Mouse (Mus musculus) left cerebral cortex, adult 18-20 months (tissue): ENCODE measurements at regions not wholly inside any gene's neighbourhood (a gene's known extent, or its start where the extent isn't known, plus 50 kb on each side); places are given as distances from the start of the nearest gene placed in this dataset.
A peak's percentile ranks its signal among the peaks of the same experiment; 100 is the strongest.

Experiments
- DNase-seq, 2 experiments: peaks; one replicate each; pipeline ENCODE4 v3.0.0; 2021 to 2022; ENCODE audit warnings: low spot score in 2 of 2, mixed read lengths in 1 of 2

DNA sequence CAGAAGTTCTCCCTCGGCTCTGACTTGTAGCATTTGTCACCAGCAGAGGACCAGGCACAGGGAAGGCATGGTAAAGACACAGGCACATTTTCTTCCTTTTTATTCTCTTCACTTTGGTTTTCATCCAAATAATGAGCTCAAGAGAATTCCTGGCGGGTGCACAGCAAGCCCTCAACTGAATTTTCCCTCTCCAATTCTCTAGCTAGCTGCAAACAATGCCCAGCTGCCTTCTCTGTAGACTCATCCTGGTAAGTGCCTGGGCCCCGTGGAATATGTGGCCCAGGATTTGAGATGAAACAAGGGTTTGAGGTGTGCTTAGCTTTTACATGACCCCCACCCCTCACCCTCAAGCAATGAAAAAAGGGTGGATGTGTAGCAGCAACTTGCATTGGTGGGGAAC, 90.4 kb downstream of the Otol1 start:
- no peak for DNase-seq

DNA sequence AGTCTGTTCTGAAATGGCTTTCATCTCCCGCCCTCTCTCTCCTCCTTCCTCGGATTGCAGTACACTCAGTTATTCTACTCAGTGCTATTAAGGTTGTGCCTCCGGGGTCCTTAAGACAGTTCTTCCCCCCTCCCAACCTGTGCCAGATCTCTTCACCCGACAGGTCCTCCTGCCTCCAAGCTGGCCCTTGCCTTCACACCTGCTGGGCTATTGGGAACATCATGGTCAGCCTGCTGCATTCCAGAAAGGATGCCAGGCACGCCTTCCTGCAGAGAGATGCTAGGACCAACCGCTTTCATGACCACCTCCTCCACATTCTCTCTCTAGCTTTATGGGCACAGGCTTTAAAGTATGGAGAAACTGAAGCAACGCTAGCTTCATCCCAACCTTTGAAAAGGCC, 94.7 kb downstream of the Otol1 start:
- DNase-seq: peak in 1 of 2 experiments; percentile 13

DNA sequence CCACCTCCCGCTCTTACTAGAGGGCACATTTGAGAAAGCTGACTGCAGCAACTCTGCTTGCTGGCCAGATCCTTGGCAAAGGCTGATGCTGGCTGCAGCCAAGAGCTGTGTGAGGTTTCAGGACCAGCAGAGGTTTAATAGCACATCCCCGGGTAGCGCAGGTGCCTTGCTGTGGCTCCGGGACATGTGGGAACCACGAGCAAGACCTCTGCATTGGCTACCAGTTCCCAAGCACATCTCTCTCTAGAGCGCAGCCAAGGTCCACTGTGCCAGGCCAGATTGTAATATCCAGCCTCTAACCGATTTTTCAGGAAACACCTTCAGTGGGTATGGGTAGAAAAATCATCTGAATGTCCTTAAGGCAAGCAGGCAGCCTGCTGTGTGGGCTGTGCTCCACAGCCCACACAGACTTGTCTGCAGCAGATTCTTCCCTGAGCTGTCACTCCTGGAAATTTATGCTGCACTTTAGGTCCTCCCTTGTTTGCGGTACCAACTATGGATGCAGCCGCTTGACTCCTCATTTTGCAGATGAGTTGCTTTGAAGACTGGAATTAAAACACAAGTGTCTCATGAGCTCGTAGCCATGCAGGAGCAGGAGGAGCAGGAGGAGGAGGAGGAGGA, 95.3 kb downstream of the Otol1 start:
- peak; percentile 14 to 36 for DNase-seq

DNA sequence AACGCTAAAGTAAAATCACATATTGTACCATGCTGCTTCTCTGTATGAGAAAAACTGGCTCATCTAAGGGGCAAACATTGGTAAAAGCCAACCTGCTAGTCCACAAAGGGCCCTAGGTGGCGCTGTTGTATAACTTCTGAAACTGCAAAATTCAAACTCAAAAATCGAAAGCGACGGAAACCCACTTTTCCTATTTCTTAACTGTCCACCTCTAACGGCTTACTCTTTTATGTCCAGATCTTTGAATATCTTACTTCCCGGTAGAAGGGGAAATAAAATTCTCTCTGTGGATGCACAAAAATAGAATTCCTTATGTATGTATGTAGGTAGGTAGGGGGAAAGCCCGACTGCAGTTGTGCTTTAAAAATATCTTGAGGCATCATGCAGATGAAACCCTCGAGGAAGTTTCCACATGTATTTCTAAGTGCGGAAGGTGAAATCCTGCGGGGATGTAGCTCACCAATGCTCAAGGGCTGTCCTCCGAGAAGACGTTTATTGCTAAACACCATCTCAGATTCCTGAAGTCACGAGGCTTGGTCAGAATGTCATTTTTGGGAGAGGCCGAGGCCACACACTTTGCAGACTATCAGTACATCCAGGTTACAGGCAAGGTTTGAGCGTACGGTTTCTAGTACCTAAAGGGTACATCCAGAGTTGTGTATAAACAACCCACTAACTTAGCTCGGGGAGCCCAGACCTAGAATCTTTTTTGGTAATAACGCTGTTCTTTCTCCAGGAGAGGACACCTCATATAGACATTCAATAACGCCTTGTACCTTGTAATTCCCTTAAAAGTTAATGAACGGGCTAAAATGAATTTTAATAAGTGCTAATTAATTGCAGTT, 96.8 kb downstream of the Otol1 start:
- peak; percentile 88 to 90 for DNase-seq

DNA sequence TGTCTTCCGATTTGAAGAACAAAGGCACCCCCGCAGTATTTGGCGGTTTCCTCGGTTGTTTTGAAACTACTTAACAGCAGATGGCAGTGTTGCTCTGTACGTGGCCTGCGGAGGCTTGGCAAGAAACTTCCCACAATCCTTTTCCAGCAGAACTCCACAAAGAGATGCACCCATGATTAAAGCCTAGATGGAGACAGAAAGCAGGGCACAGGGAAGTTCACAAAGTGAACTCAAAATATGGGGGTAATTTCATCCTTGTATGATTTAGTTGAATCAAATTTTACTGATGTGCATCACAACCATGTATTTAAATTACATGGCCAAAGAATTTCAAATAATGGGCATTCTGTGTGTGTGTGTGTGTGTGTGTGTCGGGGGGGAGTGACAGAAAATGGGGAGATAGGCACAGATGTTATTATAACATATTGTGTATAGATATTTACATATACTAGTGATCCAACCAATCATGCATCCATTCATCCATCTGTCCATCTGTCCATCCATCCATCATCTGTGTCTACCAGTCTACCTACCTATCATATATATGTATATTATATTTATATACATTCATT, 97.5 kb downstream of the Otol1 start:
- DNase-seq: peak; percentile 72 to 75

DNA sequence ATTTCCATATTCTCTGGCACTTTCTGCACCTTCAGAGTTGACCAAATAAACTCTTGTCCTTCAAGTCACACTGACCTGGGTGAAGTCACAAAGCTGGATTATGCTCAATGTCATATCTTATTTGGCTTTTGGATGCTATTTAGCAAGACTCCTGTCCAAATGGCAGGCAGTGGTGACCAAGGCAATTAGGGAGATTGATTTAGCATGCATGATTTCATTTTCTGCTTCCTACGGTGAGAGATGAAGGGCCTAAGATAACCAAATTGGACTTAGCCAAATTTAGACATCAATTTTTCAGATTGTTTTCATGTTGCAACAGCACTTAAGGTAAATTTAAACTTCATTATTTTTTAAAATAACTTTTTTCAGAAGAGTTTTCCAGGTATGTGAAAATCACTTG, 98.1 kb downstream of the Otol1 start:
- DNase-seq: no peak

DNA sequence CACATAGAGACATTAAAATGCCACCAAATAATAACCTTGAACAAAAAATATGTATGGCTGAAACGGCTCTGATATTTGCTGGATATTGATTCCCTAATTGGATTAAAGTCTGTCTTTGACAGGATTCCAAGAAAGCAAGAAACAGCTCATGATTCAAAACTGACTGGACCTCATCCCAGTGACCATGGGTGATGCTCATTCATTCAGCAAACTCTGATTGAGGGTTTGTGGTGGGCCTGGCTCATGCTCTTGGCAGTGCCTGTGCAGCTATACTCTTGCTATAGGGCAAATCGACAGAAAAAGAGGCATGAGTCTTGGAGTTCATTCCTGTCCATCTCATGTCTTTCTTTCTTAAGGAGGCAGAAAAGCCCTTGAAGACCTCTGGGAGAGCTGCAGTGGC, 98.7 kb downstream of the Otol1 start:
- no peak for DNase-seq

DNA sequence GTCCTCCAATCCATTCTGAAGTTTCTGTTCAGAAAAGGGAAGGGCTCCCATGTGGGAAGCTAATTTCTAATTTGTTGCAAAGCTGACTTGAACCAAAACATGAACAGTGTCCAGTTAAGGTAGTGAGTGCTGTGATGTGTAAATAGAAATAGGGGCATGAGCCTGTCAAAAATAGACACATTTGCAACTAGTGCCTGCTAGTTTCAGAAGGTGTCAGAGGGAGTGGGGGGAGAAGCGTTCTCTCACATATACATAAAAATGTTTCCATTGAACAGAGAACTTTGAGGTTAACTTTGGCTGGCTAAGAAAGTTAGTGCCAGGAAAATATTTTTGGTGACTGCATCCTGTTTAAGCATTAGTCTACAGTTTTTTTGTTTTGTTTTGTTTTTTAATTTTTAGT, 118.8 kb downstream of the Otol1 start:
- DNase-seq: no peak

DNA sequence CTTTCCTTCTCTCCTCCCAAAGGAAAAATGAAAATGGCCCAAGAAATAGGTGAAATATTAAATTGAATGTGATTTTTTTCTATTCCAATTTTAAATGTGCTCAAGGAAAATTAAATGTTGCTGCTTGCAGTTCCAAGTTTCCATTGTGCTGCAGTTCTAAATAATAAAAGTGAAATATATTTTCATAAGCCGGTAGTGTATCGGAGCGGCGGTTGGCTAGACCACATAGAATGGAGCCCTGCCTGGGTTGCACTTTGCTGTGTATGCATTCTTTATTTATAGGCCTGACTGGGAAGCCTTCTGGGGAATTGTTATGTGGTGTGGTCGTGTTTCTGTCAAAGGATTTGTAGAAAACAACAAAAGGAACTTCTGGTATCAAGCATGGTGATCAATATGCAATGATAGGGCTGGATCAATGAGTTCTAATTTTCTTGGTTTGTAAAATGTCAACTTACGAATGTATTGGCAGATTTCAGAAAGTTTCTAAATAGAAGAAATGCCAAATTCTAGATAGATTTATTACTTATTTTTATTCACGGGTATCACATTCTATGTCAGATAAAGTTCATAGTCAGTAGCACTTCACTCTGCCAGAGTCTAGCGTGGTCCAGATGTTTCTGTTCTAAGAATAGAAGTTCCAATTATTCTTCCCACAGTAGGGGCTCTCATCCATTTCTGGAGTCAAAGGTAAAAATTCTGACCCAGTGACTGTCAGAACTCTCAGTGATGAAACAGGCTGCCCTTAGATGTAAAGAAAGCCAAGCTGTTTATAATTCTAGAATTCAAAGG, 123.0 kb downstream of the Otol1 start:
- no peak for DNase-seq

DNA sequence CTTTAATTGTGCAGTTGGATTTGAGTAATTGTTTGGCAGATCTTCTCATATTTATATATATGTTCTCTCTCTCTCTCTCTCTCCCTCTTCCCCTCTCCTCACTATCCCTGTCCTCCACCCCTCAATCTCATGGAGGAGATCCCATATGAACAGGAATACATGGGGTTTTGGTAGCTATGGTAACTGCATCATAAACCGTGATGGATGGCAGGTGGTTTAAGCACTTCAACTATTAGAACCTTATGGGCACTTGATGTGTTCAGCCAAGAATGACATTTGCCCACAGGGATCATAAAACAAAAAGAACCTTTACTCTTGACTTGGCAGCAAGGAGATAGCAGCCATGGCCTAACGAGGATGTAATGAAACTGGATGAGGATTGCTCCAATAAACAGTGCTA, 127.5 kb downstream of the Otol1 start:
- DNase-seq: no peak

DNA sequence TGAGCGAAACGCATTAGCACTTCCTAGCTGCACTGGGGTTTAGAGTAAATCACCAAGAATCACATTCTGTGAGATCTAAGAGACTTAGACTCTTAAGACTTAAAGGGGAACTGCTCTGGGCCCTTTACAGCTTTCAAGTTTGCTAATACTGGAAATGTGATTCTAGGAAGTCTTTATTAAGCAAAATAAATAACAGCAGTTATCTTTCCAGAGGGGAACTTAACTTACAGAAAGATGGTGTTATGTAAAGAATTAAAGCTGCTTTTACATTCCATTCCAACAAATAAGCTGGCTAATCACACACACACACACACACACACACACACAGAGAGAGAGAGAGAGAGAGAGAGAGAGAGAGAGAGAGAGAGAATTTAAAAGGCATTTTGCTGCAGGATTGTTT, 131.1 kb downstream of the Otol1 start:
- no peak for DNase-seq

DNA sequence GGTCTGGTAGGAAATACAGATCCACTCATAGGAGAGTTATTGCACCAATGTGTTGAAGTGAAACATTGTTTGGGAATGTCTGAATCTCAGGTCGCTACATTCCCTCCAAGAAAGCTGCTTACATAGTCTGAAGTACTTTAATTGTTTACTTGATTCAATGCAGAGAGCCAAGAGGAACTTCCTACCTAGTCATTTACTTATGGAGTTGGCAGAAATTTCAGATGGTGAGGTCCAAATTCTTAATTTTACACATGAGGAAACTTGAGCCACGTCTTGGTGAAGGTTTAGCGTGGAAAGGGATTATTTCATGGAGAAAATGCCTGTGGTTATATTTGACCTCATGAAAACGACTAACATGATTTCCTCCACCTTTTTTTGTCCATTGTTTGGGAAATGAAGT, 131.5 kb downstream of the Otol1 start:
- no peak for DNase-seq

DNA sequence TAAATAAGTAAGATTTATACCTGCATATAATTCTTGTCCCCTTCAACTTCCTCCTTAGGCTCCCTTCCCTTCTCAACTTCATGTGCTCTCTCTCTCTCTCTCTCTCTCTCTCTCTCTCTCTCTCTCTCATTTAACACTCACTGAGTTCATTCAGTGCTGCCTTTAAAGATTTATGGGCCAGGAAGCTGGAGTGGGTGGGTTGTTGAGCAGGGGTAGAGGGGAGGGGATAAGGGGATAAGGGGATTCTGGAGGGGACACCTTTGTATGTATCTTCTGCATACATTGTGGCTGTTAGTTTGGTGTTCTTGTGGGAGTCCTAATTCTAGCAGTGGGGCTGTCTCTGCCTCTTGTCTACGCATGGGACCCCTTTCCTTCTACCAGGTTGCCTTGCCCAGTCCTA, 138.3 kb downstream of the Otol1 start:
- no peak for DNase-seq

DNA sequence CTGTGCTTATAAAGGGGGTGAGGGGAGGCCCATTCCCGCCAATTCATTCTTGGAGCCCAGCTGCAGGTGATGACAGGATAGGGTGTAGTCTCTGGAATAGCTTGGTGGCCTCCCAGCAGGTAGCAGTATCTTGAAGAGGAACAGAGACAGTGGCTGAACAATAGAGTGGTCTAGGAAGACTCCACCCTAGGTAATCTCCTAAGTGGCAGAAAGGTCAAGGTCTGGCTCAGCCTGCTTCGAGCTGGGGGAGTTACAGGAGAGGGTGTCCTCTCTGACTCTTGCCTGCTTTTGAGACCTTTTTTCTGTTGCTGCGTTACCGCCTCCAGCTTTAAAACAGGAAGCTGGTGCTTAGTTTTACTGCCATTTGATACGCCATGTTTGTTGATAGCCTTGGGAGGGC, 143.7 kb downstream of the Otol1 start:
- no peak for DNase-seq

DNA sequence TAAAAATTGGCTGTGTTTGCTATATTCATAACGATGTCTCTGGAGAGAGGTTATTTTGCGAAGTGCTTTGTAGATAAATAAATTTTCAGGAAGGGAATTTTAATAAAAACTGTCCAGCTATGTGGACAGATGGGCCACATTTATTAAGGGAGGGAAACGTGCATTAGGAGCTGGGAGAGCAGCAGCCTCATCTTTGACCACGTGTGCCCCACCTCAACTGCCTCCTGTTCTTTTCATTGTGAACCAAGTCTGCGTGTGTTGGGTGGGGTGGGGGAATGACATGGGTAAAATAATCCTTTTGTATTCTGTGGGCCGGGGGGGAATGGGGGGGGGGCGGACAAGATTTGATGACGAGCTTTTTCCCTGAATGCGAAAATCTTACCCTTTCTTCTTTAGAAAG, 152.6 kb downstream of the Otol1 start:
- DNase-seq: no peak

DNA sequence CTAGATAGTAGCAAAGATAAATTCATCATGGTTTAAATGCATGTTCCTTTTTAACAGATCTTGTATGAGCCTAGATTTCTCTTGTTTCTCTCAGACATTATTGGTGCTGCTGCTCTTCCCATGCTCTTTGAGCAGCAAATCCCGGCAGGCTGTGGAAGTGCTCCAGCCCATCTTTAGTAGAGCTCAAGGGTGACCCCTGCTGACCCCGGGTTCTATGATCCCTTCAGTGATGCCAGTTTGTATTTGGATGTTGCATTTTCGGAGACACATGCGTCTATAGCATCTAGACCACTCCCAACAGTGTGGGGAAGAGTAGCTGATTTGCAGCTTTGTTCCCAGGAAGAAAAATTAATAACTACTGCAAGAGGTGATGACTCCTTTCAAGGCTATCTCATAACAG, 164.3 kb downstream of the Otol1 start:
- no peak for DNase-seq

DNA sequence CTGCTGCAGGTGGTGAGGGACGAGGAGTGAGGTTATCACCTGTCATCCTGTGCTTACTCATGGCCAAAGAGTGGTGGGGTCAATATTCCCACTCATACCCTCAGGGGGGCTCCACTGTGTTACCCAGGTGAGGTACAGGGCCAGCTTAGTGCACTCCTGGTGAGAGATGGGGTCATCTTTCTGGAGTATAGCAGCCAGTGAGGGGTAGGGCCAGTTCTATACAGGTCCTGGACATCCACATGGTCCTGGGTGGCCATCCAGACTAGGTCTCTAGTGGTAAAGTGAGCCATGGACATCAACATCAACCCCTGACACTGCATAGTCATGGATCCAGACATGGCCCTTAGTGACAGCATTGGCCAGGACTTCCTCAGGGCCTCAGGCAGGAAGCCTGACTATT, 169.0 kb downstream of the Otol1 start:
- no peak for DNase-seq

DNA sequence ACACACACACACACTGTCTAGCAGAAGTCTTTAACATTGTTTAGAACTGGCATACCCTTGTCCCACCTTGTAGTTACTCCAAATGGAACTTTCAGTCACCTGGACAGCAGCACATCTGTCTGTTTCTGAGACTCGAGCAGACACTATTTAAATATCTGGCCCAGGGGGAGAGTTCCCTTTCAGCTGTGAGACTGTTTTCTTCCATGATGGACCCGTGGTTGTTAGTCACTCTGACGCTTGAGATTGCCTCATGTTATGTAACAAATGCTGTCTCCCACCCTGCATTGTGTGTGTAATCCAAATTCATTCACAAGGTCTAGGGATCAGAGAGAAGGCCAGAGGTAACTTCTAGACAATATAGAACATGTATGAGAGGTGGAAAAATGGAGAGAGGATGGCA, 174.2 kb downstream of the Otol1 start:
- no peak for DNase-seq

DNA sequence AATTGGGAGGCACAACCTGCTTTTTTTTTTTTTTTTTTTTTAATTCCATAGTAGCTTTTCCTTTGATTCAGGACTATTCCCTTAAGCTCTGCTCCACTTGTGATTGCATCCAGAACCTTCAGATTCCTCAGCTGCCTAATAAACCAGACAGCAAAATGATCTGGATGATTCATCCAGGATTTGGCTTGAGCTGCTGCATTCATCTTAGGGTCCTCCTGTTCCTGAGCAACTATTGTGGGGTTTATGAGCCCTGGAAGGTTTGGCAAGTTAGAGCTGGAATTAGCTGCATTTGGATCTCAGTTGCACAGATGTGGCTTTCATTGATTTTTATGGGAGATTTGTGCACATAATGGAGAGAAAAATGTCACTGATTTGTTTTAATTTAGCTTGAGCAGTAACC, 183.3 kb downstream of the Otol1 start:
- DNase-seq: no peak

DNA sequence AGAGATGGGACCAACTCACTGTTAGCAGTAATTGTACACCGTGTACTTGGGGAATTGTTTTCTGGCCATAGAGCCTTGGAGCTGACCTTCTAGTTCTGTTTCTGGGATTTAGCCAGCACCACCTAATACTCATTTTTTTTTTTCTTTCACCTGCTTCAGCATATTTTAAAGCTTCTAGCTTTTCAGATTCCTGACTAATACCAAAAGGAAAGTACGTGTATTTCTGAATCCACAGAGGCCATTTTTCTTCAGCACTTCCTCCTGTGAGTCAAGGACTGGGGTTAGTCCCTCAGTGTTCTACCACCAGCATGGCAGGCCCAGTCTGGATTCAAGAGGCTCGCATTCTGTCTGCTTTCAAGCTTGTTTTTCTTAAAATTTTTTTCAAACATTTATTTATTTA, 189.3 kb downstream of the Otol1 start:
- no peak for DNase-seq

DNA sequence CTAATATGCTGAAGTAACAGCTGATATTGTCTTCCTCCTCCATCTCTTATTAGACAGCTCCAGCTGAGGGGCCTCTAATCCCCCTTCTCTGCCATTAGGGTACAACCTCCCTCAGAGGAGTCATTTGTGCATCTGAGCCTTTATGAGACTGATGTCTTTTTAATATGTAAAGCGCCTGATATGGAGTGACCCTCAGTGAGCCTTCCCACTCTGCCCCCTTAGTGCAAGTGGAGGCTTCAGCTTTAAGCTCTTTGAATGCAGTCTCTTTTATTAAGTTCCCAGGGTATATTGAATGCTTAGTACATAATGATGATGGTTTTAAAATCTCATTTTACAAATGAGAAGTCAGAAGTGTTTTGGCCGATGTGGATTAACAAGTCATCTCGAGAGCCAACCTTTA, 191.5 kb downstream of the Otol1 start:
- DNase-seq: no peak
